ENCODE assay signal across 20 mouse cellular contexts in the genomic region with DNA sequence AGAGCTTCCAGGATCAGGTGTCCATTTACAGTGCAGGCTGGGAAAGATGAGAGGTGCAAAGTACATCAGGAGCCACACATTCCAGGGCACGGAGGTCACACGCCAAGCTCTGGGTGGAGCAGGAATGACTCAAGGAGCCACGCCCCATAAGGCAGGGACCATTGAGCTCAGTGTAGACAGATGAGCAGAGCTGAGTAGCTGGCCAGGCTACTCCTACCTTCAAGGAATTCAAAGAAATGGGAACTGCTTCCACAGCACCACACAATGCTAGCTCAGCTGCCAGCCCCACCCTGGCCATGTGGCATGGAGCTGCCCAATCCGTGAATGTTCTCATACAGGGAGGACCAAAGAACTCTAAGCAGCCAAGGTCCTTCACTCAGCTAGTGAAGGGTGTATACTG. TPM values are rescaled to one million over a fixed set of nuclear protein-coding genes. Genes with fewer than 3 reads are reported as not detected.
DNase-seq lines count a peak whose midpoint lies in the region; ATAC-seq and TF ChIP-seq lines count a peak whose summit lies in the region.
"Had no signal": no experiment of that assay in that cellular context is flagged by ENCODE, and none has a peak within 500 bp of the region (broad histone marks: within the 10 kb centered on the region; RNA-seq: fewer than 3 reads in every experiment).

No protein-coding gene starts in this region.

- H3K27ac ChIP-seq in lung, postnatal 0 days (ENCODE audit: low read length): no peak overlapping the region
- H3K27ac ChIP-seq in ES-E14 (ENCODE audit: insufficient read depth, low read depth, low read length, poor library complexity, severe bottlenecking): no peak overlapping the region
- peak overlapping the region; percentile 87 for H3K27ac ChIP-seq in stomach, postnatal 0 days (replicated peaks)
- no peak overlapping the region for H3K27ac ChIP-seq in hindbrain, embryonic 16.5 days (ENCODE audit: low read depth, low read length)
- H3K27ac ChIP-seq: embryonic facial prominence, embryonic 10.5 days; hindbrain, embryonic 14.5 days; layer of hippocampus, adult 2 months had no signal

- no peaks in the 10 kb centered on the region for H3K4me1 ChIP-seq in lung, postnatal 0 days (ENCODE audit: insufficient read depth, low read depth, low read length)
- peaks cover 0 to 6% of the 10 kb centered on the region in 2 experiments; a peak in 1 of 4 replicates for H3K4me1 ChIP-seq in ES-E14 (ENCODE audit: control insufficient read depth in 2 of 2, insufficient read depth in 2 of 2, low read length in 2 of 2, poor library complexity in 1 of 2)
- H3K4me1 ChIP-seq in stomach, postnatal 0 days (replicated peaks; ENCODE audit: control insufficient read depth, insufficient read depth): no peaks in the 10 kb centered on the region
- no peaks in the 10 kb centered on the region for H3K4me1 ChIP-seq in hindbrain, embryonic 16.5 days (ENCODE audit: control insufficient read depth, insufficient read depth, low read depth, low read length)
- H3K4me1 ChIP-seq: embryonic facial prominence, embryonic 10.5 days had no signal

- peak; percentile 62 for ATAC-seq in lung, postnatal 0 days
- peak; percentile 94 for ATAC-seq in stomach, postnatal 0 days (ENCODE audit: low FRiP score, low TSS enrichment)
- no peak for ATAC-seq in hindbrain, embryonic 16.5 days
- ATAC-seq: liver, postnatal 0 days had no signal

- TF ChIP-seq CTCF in lung, postnatal 0 days (IDR thresholded peaks at IDR 0.05): no peak
- TF ChIP-seq CTCF in stomach, postnatal 0 days (IDR thresholded peaks at IDR 0.05; ENCODE audit: low read depth): no peak

- 66% methylated on average over 4 of the region's 4 CpGs for WGBS in lung, postnatal 0 days
- WGBS in stomach, postnatal 0 days: 59% methylated on average over 4 of the region's 4 CpGs
- WGBS in hindbrain, embryonic 16.5 days: 92% methylated on average over 4 of the region's 4 CpGs

- TF ChIP-seq EP300 in lung, postnatal 0 days (IDR thresholded peaks at IDR 0.05): no peak
- TF ChIP-seq EP300 in stomach, postnatal 0 days (optimal IDR thresholded peaks at IDR 0.05): no peak

- H3K9me3 ChIP-seq in lung, postnatal 0 days (ENCODE audit: low read length): no peaks in the 10 kb centered on the region
- H3K9me3 ChIP-seq in ES-E14 (ENCODE audit: control insufficient read depth, insufficient read depth, low read depth, low read length): no peaks in the 10 kb centered on the region
- H3K9me3 ChIP-seq in stomach, postnatal 0 days (ENCODE audit: control insufficient read depth, low read length): no peaks in the 10 kb centered on the region
- no peaks in the 10 kb centered on the region for H3K9me3 ChIP-seq in hindbrain, embryonic 16.5 days (ENCODE audit: control insufficient read depth, low read length)
- H3K9me3 ChIP-seq: embryonic facial prominence, embryonic 10.5 days had no signal

- H3K27me3 ChIP-seq in lung, postnatal 0 days (replicated peaks; ENCODE audit: insufficient read depth, low read length): no peaks in the 10 kb centered on the region
- H3K27me3 ChIP-seq in stomach, postnatal 0 days (ENCODE audit: control insufficient read depth, insufficient read depth, low read length): no peaks in the 10 kb centered on the region
- H3K27me3 ChIP-seq in hindbrain, embryonic 16.5 days (replicated peaks; ENCODE audit: control insufficient read depth, insufficient read depth, low read length): no peaks in the 10 kb centered on the region
- H3K27me3 ChIP-seq: CH12.LX had no signal

- H3K9ac ChIP-seq in lung, postnatal 0 days (replicated peaks; ENCODE audit: low read depth): no peak overlapping the region
- no peak overlapping the region for H3K9ac ChIP-seq in ES-E14 (ENCODE audit: insufficient read depth, low read depth, low read length, poor library complexity, severe bottlenecking)
- H3K9ac ChIP-seq in stomach, postnatal 0 days (ENCODE audit: low read length): no peak overlapping the region
- no peak overlapping the region for H3K9ac ChIP-seq in hindbrain, embryonic 16.5 days (ENCODE audit: low read depth, low read length)
- H3K9ac ChIP-seq: hindbrain, embryonic 14.5 days; liver, postnatal 0 days had no signal

- H3K36me3 ChIP-seq in lung, postnatal 0 days (ENCODE audit: insufficient read depth, low read length): no peaks in the 10 kb centered on the region
- H3K36me3 ChIP-seq in ES-E14 (ENCODE audit: control insufficient read depth, insufficient read depth, low read length, poor library complexity, severe bottlenecking): no peaks in the 10 kb centered on the region
- H3K36me3 ChIP-seq in stomach, postnatal 0 days (ENCODE audit: control insufficient read depth, insufficient read depth, low read length): no peaks in the 10 kb centered on the region
- no peaks in the 10 kb centered on the region for H3K36me3 ChIP-seq in hindbrain, embryonic 16.5 days (ENCODE audit: control insufficient read depth, insufficient read depth, low read length)
- H3K36me3 ChIP-seq: embryonic facial prominence, embryonic 10.5 days had no signal

- H3K4me2 ChIP-seq in lung, postnatal 0 days (replicated peaks; ENCODE audit: low read depth, low read length): no peak overlapping the region
- no peak overlapping the region for H3K4me2 ChIP-seq in stomach, postnatal 0 days (replicated peaks; ENCODE audit: low read depth)
- no peak overlapping the region for H3K4me2 ChIP-seq in hindbrain, embryonic 16.5 days (ENCODE audit: low read length)
- H3K4me2 ChIP-seq: hindbrain, embryonic 14.5 days; midbrain, embryonic 11.5 days had no signal

- peak; percentile 8 for DNase-seq in lung, postnatal 0 days (ENCODE audit: low spot score)
- DNase-seq in lung, postnatal 14 days: no peak
- DNase-seq in ES-E14 (ENCODE audit: low read depth, low spot score): peak; percentile 66
- peak; percentile 47 for DNase-seq in kidney, adult 9 months
- DNase-seq in stomach, postnatal 0 days (ENCODE audit: low spot score): peak; percentile 80
- DNase-seq in frontal cortex, postnatal 36 days (ENCODE audit: low spot score in 2 of 2): no peak
- DNase-seq: adrenal gland, postnatal 14 days; cerebellum, postnatal 10 days; liver, postnatal 0 days; right cerebral cortex, postnatal 4 days; thymus, postnatal 25 days had no signal

- in situ Hi-C loops in ES-E14 (cut with MboI; ENCODE audit: low sequenced_read_pairs in 2 of 2, unreplicated experiment in 2 of 2): no loop called here

- no peak overlapping the region for H3K4me3 ChIP-seq in lung, postnatal 0 days (ENCODE audit: low read depth, low read length)
- no peak overlapping the region for H3K4me3 ChIP-seq in ES-E14 (ENCODE audit: insufficient read depth in 1 of 2, low read depth in 1 of 2, low read length in 2 of 2, poor library complexity in 1 of 2, severe bottlenecking in 1 of 2)
- no peak overlapping the region for H3K4me3 ChIP-seq in stomach, postnatal 0 days (ENCODE audit: low read depth, low read length)
- H3K4me3 ChIP-seq in hindbrain, embryonic 16.5 days (ENCODE audit: low read length): no peak overlapping the region
- H3K4me3 ChIP-seq: embryonic facial prominence, embryonic 10.5 days; layer of hippocampus, adult 2 months had no signal

TF ChIP-seq in ES-E14, 5 proteins besides CTCF, POLR2A, EP300 and RAD21:
- TF ChIP-seq HCFC1 (IDR thresholded peaks at IDR 0.05; ENCODE audit: borderline replicate concordance, insufficient read depth, low read length) (no peak), ZNF384 (IDR thresholded peaks at IDR 0.05; ENCODE audit: low read depth, low read length) (no peak), ZC3H11A (IDR thresholded peaks at IDR 0.05; ENCODE audit: borderline replicate concordance, low read depth, low read length) (no peak), CHD2 (IDR thresholded peaks at IDR 0.05; ENCODE audit: low read depth, low read length) (no peak), MAFK (IDR thresholded peaks at IDR 0.05; ENCODE audit: insufficient read depth, low read depth, low read length) (no peak)

RNA-seq across cellular contexts. Expression of a gene that starts 37.0 kb away (rescaled TPM):
- 120 and 126 TPM in 2 replicates for polyA plus RNA-seq in lung, postnatal 0 days (2015; fragmentation: Nextera tagmentation; extraction: Ambion mirVana)
- 163 and 224 TPM in 2 replicates for total RNA-seq in ES-E14 (2012; rRNA removed)
- polyA plus RNA-seq in stomach, postnatal 0 days (2015; fragmentation: Nextera tagmentation; extraction: Ambion mirVana): 144 and 148 TPM in 2 replicates
- 286 TPM in 2 replicates for polyA plus RNA-seq in hindbrain, embryonic 16.5 days (2015; fragmentation: Nextera tagmentation; extraction: Ambion mirVana)

RNA-seq across cellular contexts. Expression of a gene that starts 37.2 kb away (rescaled TPM):
- not detected in 2 replicates for polyA plus RNA-seq in lung, postnatal 0 days (2015; fragmentation: Nextera tagmentation; extraction: Ambion mirVana)
- not detected in 2 replicates for total RNA-seq in ES-E14 (2012; rRNA removed)
- not detected in 2 replicates for polyA plus RNA-seq in stomach, postnatal 0 days (2015; fragmentation: Nextera tagmentation; extraction: Ambion mirVana)
- polyA plus RNA-seq in hindbrain, embryonic 16.5 days (2015; fragmentation: Nextera tagmentation; extraction: Ambion mirVana): not detected in 2 replicates
- total RNA-seq: adrenal gland, postnatal 14 days; gastrocnemius, postnatal 4 days; layer of hippocampus, adult 2 months; left cerebral cortex, adult 8-10 months had no signal
- polyA plus RNA-seq: embryonic facial prominence, embryonic 10.5 days; heart, embryonic 14.5 days; hindbrain, embryonic 14.5 days; liver, postnatal 0 days; midbrain, embryonic 11.5 days had no signal

Comparison
In these comparisons a context has a peak if more than half of its experiments do, and no peak if none do; other contexts are left out.
1. DNase-seq: peak in lung, postnatal 0 days (single experiment), ES-E14 (single experiment), kidney, adult 9 months (single experiment) and stomach, postnatal 0 days (single experiment); none in lung, postnatal 14 days (single experiment) and frontal cortex, postnatal 36 days (0 of 2).